Mouse (Mus musculus) adrenal gland (tissue): ENCODE data around the gene Lpp.

Experiments used
- intact Hi-C: fragments of 180-260 bp; cut with DNase I; formaldehyde crosslinking; loops from one replicate; pipeline ENCODE4 v1.15.1; 2025

The Lpp gene

DNA sequence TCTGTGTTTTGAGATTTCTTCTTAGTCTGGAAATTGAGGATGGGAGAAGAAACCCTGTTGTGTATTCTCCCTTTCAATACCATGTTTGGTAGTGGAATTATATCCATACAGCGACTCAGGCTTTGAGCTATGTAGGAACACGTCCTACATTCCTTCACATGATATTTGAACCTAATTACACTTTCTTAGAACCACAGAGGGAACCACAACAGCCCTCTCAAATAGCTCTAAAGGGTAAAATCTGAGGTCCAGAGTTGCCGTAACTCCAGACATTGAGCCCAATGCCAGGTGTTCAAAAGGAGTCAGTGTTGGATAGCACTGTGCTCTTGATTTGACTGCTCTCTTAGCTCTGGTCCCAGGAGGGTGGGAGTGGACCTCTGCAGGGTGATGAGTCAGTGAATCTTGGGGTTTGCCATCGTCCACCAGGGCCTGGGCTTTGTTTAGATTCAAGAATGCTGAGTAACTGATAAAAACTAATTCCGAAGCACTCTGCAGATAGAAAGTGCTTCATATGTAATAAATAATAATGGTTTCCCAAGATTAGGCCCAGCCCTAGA is 104.9 kb downstream of the Lpp start:
- intact Hi-C loops = no loop called here

DNA sequence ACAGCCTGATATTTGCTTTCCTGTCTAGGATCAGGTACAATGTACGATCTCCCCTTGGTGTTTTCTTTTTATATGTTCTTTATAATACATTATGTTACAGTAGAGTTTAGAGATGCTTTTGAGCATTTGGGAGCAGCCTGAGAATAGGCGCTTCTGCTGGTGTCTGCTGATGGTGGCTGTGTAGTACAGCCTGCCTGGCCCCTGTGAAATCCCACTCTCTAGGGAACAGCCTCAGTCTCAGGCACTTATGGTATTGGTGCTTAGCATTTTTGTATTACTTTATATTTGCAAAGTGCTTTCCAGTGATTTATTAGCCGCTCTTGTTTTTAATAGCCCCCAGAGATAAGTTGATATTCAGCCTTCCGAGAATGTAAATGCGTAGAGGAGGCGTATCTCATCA is 107.9 kb downstream of the Lpp start:
- intact Hi-C loops = no loop called here

DNA sequence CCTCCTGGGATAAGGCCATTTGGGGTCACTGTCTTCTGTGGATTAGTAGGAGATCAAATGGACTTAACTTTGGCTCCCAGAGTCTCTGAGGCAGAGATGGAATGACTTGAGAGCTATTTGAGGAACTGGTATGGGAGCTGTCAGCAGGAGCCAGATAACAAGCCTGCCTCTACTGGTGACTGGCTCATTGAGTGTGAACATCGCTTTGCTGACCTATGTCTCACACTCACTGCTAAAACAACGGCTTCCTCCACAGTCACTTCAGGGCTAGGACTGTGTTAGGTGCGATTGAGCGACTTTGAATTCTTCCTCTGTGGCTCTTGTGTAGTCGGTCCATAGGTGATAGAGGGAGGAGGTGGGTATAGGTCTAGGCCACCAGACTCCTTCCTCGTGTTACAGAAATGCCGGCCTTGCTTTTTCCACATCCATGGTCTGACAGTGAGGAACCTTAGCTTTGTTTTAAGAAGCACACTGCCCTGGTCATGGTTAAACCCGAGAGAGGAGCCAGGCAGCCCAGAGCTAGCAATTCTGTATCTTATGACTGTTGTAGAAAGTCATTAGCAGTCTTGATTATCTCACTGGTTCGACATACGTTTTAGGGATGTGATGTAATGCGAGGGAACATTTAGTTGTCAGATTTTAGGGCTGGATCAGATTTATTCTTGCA is 108.5 kb downstream of the Lpp start:
- intact Hi-C loops = no loop called here

DNA sequence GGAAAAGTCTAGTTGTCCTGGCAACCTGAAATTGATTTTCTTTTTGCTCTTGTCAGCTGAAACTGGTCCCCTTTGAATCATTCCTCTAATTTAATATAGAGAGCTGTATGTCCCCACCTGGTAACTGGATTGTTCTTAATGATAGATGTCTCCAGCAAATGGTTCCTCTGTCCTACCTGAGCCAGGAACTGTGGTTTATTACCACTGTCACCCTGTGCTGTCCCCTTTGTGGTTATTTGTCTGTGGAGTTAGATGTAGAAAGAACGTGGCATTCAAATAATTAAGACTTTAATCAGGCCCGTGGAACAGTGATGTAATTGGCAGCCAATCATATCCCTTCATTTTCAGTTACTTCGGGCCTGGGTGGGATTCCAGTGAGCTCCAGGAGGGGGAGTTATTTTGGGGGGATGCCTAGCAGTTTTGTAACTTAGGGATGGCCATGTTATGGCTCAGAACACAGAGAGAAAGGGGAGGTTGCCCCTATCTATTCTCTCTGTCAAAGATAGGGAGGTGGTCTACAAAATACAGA is 109.1 kb downstream of the Lpp start:
- intact Hi-C loops = no loop called here

DNA sequence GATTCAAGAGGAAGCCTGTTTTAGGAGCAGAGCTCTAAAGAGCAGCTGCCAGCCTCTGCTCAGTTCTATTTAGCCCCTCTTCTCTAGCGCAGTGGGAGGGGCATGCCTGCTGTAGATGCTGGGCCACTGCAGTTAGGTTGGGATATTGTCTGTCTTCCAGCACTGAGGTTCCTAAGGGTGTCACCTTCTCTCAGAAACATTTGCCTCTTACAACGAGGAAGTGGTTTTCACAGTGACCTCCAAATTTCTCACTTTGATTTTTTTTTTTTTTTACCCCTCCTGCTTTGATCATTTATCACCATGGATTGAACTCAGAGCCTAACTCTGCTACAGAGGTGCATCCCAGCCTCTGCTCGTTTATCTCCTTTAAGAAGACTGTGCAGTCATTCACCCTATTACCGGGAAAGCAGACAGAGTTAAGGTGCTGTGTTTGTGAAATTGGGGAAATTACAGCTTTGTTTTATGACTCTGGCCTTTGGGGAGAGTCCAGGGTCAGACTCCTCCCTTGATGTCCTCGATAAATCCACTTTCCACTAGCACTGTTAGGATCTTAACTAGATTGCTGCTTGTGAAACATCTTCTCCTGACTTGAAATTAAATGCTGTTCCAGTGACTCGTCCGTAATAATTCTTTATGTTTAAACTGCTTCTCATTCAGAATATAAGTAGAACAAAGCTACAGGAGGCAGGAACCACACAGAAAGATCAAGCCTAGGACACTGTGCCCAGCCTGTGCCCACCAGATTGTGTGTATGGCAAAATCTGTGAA is 111.7 kb downstream of the Lpp start:
- intact Hi-C loops = loop anchor here (5.0 kb wide), 1 partner anchor 518 kb away; the partner anchor contains the start of genes Bcl6 and Gm37419

DNA sequence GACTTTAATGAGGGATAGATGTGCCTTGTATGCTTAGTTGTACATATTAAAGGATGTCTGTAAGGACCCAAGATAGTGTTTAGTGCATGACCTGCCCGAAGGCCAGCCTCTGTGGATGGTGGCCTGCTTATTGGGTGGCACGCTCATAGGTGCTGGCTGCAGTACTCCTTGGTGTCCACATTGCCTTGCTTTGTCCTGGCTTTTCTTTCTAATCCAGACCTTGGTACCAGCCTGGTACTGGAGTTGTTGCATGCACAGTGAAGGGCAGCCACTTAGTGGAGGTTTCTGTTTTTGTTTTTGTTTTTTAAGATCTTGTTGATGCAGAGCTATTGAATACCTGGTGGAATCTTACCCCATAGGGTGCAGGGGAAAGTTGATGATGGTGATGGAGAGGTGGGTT is 112.9 kb downstream of the Lpp start:
- intact Hi-C loops = loop anchor here (5.0 kb wide), 1 partner anchor 519 kb away; the partner anchor contains the start of genes Bcl6 and Gm37419

DNA sequence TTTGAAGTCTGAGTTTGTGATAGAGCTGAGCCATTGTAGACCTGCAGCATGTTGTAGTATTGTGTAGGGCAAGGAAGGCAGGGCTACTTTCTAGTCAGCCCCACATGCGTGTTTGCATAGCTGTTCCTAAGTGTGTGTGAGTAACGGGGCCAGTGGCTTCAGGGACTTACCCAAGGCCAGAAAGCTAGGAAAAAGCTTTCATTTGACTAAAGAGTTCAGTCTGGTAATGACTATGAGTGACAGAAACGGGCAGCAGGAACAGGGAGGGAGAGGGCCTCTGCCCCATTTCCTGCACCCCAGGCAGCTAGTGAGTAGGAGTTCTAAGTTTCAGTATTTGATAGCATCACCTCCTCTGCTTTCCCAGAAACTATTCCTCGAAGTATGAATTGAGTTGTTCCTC is 113.4 kb downstream of the Lpp start:
- intact Hi-C loops = loop anchor here (5.0 kb wide), 1 partner anchor 519 kb away; the partner anchor contains the start of genes Bcl6 and Gm37419

DNA sequence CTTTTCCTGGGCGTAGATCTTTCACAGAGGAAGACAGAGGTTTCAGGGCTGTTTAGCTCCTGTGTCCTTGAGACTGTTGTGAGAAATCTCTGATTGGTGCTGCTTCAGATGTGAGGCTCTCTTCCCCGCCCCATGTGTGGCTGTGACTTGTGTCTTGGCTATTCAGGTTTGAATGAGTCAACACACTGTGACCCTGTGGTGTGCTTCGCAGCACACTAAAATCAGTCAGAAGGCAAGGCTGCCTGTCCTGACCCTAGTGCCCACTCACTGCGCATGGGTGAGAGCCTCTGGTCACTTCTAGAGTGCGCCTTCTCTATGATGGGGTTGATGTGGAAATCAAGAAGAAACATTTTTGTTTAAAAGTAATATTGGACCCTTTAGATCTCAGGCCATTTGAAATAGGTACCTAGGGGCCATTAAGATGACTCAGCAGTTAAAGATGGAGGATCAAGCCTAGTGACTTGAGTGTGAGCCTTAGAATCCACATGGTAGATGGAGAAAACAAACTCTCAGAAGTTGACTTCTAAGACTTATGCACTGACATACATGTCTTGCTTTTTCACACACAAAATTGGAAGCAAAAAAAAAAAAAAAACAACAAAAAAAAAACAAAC is 114.7 kb downstream of the Lpp start:
- intact Hi-C loops = loop anchor here (5.0 kb wide), 1 partner anchor 521 kb away; the partner anchor contains the start of genes Bcl6 and Gm37419

DNA sequence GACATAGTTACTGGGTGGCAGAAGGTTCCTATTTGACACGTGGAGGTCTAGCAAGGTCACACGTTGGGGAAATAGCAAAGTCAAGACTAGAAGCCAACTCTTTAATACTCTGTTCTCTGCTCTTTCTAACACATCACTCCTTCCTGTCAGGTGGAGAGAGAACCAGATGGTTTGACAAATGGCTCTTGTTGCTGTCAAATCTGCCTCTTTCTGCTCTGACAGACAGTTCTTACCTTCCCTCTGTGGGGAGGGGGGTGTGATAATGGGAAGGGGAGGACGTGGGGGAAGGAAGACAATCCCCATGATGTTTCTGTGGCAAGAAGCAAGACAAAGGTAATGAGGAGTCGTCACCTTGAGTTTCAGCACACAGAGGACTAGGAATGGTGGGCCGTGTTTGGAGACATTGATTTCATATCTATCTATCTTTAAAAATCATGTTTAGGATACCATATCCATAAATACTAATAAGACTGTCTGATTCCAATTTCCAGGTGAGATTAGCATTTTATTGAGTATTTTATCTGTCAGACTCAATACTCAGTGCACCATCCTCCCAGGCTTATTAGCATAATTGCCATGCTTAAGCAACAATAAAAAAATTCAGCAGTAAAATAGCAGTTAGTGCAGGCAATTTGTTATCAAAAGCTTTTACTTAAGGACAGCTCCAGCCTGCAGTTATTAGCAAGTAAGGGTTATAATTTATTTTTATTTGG is 115.9 kb downstream of the Lpp start:
- intact Hi-C loops = loop anchor here (5.0 kb wide), 1 partner anchor 522 kb away; the partner anchor contains the start of genes Bcl6 and Gm37419

DNA sequence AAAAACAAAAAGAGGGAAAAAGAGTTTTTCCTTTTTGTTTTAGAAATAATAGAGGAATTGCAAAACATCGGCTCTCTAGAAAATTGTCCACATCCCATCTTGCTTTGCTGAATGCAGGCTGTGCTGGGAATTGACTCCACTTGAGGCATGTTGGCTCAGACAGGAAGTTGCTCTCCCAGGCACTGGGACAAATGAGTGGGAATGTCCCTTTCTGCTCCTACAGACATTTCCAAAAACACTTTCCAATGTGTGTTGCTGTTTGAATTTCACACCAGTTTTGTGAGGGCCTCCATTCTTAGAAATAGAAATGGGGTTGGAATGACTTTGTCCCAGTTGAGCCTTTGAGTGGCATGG is 116.5 kb downstream of the Lpp start:
- intact Hi-C loops = loop anchor here (5.0 kb wide), 1 partner anchor 522 kb away; the partner anchor contains the start of genes Bcl6 and Gm37419

GRCm38 (mm10) chr16:24513228-24513627 is 119.9 kb downstream of the Lpp start:
- intact Hi-C loops = no loop called here

- intact Hi-C loops = no loop called here
Measured at GRCm38 (mm10) chr16:24514802-24515727, 121.8 kb downstream of the Lpp start.

DNA sequence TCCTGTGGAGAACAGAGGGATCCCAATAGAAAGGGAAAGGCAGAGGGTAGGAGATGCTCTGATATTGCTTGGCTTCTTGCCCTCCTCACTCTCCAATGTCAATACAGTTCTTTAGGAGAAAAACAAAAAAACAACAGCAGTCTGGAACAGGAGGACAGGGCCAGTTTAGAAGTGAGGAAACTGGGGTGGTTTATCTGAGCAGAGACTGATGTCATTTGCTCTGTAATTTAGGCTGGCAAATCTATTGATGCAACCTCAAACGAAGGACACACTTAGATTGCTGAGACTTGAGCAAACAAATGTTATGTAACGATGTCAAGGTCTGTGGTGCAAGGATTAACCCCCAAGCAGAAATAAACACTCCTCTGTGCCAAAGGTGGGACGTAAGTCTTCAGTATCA is 123.7 kb downstream of the Lpp start:
- intact Hi-C loops = no loop called here

GRCm38 (mm10) chr16:24517501-24518042 is 124.3 kb downstream of the Lpp start:
- intact Hi-C loops = no loop called here

DNA sequence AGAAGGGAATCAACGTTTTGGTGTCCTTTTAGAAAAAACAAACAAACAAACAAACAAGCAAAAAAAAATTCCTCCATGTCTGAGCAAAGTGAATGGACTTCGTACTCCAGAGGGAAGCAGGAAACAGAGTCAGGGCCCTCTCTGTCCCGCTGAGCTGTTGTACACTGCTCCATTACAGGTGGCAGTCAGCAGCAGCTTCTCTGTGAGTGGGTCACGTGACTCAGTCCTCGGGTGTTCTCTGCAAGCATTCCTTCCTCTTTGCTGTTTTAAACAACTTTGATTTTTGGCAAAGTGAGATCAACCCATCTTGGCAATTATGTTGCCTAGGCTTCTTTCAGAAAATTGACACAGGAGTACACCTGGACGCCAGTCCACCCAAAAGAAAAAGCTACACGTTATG is 125.5 kb downstream of the Lpp start:
- intact Hi-C loops = no loop called here

DNA sequence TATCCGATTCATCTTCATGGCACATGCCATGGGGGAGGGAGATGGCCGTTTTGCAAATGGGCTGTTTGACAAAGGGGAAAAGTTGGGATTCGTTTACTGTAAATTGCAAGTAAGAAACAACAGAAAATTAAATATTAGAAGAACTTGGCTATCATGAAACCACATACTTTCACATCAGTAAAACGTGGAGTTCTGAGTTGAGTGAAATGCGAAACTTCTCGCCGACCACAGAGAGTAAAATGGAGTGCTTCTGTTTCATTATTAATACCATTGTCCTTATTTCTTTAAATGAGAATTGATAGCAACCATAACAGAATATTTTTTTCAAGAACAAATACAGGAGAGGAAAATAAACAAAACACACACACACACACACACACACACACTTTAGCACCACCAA is 133.9 kb downstream of the Lpp start:
- intact Hi-C loops = no loop called here

- intact Hi-C loops = no loop called here
Measured at GRCm38 (mm10) chr16:24531681-24532080, 138.4 kb downstream of the Lpp start.

DNA sequence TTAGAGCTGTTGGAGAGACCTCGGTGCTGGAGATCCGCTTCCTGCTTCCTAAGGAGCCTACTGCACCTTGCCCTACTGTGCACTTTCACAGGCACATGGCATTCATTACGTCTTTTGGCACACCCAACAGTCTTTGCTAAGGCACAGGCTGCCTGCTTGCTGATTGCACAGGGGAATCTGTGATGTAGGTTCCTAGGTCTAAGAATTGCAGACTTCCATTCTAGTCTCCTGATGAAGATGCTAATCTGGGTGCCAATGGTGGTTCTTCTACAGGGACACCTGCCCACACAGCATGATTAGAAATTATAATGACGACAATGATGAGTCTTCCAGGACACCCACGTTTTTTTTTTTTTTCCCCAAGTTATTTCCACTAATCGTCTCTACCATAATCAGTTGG is 141.9 kb downstream of the Lpp start:
- intact Hi-C loops = no loop called here

GRCm38 (mm10) chr16:24536261-24536660 is 143.0 kb downstream of the Lpp start:
- intact Hi-C loops = no loop called here

GRCm38 (mm10) chr16:24539003-24539402 is 145.7 kb downstream of the Lpp start:
- intact Hi-C loops = no loop called here
